Mouse (Mus musculus) brain, embryonic 14.5 days (tissue): ENCODE measurements around the gene Fnbp1l.

Experiments
- CTCF ChIP-seq: fragments of 200-500 bp; IDR thresholded peaks from 2 replicates; pipeline ENCODE4 v1.5.1; 2012; ENCODE audit warnings: inconsistent platforms, mild to moderate bottlenecking, moderate library complexity, borderline replicate concordance; ENCODE audit not compliant: insufficient read depth, insufficient read length; ENCODE audit errors: extremely low read depth
- POLR2A ChIP-seq: fragments of 200-500 bp; IDR thresholded peaks from 2 replicates; pipeline ENCODE4 v1.6.1; 2012; ENCODE audit warnings: mild to moderate bottlenecking, inconsistent platforms, borderline replicate concordance; ENCODE audit not compliant: poor library complexity, insufficient read depth, insufficient read length, severe bottlenecking; ENCODE audit errors: extremely low read depth

GRCm38 (mm10) chr3:122566112-122566511, 53.4 kb downstream of the Fnbp1l start:
- TF ChIP-seq POLR2A: no peak
- no peak for TF ChIP-seq CTCF
